Mouse (Mus musculus): Measurements from ENCODE around the gene Nkg7. TPM values are rescaled to one million over a fixed set of nuclear protein-coding genes. Genes with fewer than 3 reads are reported as not detected.
"Not testable (repeated sequence)": the region's sequence is repeated elsewhere in the genome, so short reads cannot be mapped to it uniquely, and the experiment has no call there.

The Nkg7 gene
- polyA plus RNA-seq (2015; fragmentation: Nextera tagmentation; extraction: Ambion mirVana) = not detected in 2 replicates

DNA sequence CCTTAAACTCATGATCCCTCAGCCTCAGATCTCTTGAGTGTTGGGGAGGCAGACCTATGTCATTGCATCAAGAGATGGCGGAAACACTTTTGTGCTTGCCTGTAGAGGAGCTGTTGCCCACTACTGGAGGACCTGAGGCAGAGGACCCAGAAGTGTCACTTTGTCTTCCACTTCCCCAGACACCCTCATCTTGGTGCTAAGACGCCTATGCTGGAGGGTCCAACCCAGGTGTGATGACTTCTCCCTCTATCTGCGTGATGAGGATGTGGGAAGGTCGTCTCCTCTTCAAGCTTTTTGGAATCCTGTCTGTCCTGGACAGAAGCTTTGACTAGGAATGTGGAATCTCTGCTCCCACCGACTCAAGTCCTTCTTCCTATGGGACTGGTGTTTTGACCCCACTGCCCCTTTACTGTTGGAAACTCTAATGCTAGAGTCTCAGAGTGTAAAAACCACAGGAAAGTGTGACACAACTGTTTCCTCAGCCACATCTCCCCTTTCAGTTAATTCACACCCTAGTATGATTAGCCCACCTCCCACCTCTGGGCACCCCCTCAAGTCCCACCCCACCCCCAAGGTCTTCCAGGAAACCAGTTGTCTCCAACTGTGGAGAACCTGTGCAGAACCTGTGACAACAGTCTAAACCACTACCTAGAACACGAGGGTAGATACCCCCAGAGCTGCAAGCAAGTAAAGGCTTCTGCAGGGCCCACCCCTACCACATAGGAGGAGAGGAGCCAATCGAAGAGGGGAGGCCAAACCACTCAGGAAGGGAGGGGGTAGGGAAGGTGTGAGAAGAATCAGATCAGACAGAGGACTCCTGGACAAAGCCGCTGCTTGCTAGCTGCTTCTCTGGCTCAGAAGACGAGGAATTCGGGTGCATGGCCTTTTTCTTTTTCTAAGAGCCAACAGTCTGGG, at the start of gene Nkg7:
Gene Nkg7 (plus strand): TSS at position 733 of the 915 bp plus-strand sequence.
- H3K27ac ChIP-seq (replicated peaks) = no peak within 1 kb of the TSS
- H3K9ac ChIP-seq = no peak within 1 kb of the TSS
- H3K9me3 ChIP-seq = no peaks in the 10 kb centered on the region
- no peaks in the 10 kb centered on the region for H3K36me3 ChIP-seq
- 86% methylated on average over 10 of the region's 10 CpGs for whole genome bisulfite sequencing
- H3K4me3 ChIP-seq = no peak within 1 kb of the TSS
- no peaks in the 10 kb centered on the region for H3K27me3 ChIP-seq
- H3K4me1 ChIP-seq (replicated peaks) = no peaks in the 10 kb centered on the region
- H3K4me2 ChIP-seq = no peak within 1 kb of the TSS
- no peak for ATAC-seq (ENCODE audit: low FRiP score, low read depth)

DNA sequence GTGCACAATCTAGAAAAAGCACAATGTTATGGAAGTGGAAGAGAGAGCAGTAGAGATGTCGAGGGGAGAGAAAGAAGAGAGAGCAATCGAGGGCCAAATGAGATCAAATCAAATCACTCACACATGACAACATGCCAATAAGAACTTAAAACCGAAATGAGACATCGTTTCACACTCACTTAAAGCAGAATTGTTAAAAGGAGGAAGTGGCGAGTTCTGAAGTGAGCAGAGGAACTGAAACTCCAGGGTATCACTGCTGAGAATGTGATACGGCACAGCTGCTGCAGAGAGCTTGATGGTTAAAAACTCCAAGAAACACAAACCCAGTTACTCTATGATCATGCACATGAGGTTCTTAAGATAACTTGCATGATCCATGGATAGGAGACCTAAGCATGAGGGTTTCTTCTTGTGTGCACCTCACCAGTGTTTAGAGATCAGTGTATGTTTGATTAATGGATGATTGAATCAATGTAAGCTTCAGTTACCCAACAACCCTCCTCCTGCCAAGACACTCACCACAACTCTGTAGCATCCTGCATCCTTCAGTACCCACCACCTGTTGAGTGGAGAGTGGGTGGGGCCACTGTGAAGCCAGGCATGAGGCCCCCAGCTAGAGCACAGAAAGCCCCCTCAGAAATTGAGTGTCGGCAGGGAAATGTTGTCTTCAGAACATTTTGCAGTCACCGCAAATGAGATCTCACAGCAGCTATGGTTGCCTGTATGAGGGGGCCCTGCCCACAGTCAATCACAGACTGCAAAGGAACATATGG, 44.3 kb upstream of the Nkg7 start:
- ATAC-seq (ENCODE audit: low FRiP score, low read depth) = no peak
- no peak overlapping the region for H3K27ac ChIP-seq (replicated peaks)
- no peak overlapping the region for H3K4me3 ChIP-seq
- H3K9ac ChIP-seq = no peak overlapping the region
- 85% methylated on average over 8 of the region's 8 CpGs for WGBS
- no peaks in the 10 kb centered on the region for H3K36me3 ChIP-seq
- H3K4me1 ChIP-seq (replicated peaks) = no peaks in the 10 kb centered on the region
- no peak overlapping the region for H3K4me2 ChIP-seq
- 0 out of 2 replicates have a peak, but pooled peaks cover 4% of the 10 kb centered on the region for H3K9me3 ChIP-seq
- H3K27me3 ChIP-seq = no peaks in the 10 kb centered on the region

DNA sequence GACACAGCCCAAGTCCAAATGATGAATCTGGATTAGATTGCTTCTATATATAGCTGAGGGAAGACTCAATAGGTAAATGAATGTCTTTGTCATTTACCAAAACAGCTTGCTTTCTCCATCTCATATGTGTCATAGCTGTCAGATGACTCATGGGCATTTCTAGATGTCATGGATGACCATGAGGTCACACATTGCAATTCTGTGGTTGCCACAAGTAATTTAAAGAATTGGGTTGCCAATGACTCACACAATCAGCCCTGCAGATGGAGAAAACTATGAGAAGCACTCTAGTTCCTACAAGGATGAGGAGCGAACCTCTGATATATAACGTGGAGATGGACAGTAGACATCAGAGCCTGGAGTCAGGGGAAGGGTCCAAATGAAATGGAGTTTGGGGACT, 37.4 kb upstream of the Nkg7 start:
- Histone ChIP-seq H3K4me2 (no peak overlapping the region), H3K4me1 (replicated peaks) (no peaks in the 10 kb centered on the region), H3K4me3 (no peak overlapping the region), H3K27ac (replicated peaks) (no peak overlapping the region), H3K27me3 (no peaks in the 10 kb centered on the region), H3K36me3 (no peaks in the 10 kb centered on the region), H3K9ac (no peak overlapping the region), H3K9me3 (no peaks in the 10 kb centered on the region)
- 87% methylated on average over 2 of the region's 2 CpGs for WGBS
- no peak for ATAC-seq (ENCODE audit: low FRiP score, low read depth)

DNA sequence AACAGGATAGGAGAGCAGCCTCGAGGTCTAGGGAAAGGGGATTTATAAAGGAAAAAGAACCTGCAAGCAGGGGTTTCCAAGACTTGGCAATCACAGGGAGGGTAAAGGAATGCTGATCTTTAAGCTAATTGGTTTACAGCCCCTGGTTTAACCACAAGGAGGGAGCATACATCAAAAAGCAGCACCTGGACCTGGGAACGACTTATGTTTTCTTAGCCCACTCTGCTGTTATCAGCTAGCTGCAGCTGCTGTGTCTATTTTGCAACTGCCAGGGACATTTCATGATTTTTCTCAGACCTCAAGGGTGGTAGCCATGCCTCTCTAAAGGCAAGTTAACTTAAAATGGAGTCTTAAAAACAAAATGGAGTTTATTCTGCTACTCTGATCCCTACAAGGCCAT, 34.2 kb upstream of the Nkg7 start:
- Histone ChIP-seq H3K9ac (no peak overlapping the region), H3K9me3 (no peaks in the 10 kb centered on the region), H3K27ac (replicated peaks) (no peak overlapping the region), H3K36me3 (no peaks in the 10 kb centered on the region), H3K27me3 (no peaks in the 10 kb centered on the region), H3K4me1 (replicated peaks) (no peaks in the 10 kb centered on the region), H3K4me2 (no peak overlapping the region), H3K4me3 (no peak overlapping the region)
- ATAC-seq (ENCODE audit: low FRiP score, low read depth) = no peak
- 46% methylated on average over 2 of the region's 2 CpGs for WGBS

DNA sequence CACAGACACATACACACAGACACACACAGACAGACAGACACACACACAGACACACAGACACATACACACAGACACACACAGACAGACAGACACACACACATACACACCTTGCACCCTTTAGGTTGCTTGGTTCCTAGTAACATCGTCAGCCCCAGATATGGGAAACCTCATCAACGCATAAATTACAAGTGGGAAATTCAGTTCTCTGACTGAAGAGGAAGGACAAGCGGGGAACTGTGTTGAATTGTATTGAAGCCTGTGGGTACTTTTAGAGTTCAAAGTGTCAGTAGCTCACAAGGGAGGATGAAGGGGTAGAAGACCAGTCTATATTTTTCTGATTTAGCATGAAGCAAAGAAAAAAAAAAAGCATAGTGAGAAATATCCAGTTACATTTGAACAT, 29.3 kb upstream of the Nkg7 start:
- Histone ChIP-seq H3K36me3 (no peaks in the 10 kb centered on the region), H3K9ac (no peak overlapping the region), H3K4me3 (no peak overlapping the region), H3K4me2 (no peak overlapping the region), H3K9me3 (no peaks in the 10 kb centered on the region), H3K4me1 (replicated peaks) (no peaks in the 10 kb centered on the region), H3K27me3 (no peaks in the 10 kb centered on the region), H3K27ac (replicated peaks) (no peak overlapping the region)
- no peak for ATAC-seq (ENCODE audit: low FRiP score, low read depth)
- 87% methylated on average over 3 of the region's 3 CpGs for WGBS

DNA sequence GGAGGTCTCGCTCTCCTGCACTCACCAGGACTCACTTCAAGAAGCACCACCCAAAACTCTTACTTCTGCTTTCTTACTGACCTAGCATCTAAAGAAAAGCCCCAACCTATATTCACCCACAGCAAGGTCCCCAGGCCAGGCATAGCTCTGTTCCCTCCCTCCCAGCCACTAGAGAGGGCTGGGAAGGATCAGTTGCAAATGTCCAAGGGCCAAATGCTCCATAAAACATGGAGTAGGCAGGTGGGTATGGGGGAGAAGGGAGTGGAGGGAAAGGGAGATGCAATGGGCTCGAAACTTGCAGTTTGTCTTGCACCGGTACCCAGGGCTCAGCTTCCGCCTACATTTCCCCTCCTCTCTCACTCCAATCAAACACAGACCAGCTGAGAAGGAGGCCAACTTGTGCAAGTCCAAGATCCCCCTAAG, 28.7 kb upstream of the Nkg7 start, which contains the start of gene Siglecg:
Gene Siglecg (plus strand): TSS at position 74 of the 423 bp plus-strand sequence.
- Histone ChIP-seq H3K27me3 (no peaks in the 10 kb centered on the region), H3K4me3 (no peak within 1 kb of the TSS), H3K9ac (no peak within 1 kb of the TSS), H3K4me1 (replicated peaks) (no peaks in the 10 kb centered on the region), H3K36me3 (no peaks in the 10 kb centered on the region), H3K4me2 (no peak within 1 kb of the TSS), H3K27ac (replicated peaks) (no peak within 1 kb of the TSS), H3K9me3 (no peaks in the 10 kb centered on the region)
- ATAC-seq (ENCODE audit: low FRiP score, low read depth) = no peak
- 81% methylated on average over 4 of the region's 4 CpGs for whole genome bisulfite sequencing

DNA sequence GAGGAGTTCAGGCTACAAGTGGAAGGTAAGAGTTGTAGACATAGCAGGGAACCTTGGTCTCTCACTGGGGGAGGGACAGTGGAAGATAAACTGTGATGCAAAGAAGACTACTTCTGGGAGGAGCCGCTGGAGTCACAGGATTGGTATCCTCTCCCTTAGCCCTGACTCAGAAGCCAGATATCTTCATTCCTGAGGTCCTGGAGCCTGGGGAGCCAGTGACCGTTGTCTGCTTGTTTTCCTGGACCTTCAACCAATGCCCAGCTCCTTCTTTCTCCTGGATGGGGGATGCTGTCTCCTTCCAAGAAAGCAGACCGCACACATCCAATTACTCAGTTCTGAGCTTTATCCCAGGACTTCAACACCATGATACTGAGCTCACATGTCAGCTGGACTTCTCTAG, 27.8 kb upstream of the Nkg7 start:
- Histone ChIP-seq H3K4me3 (no peak overlapping the region), H3K4me2 (no peak overlapping the region), H3K4me1 (replicated peaks) (no peaks in the 10 kb centered on the region), H3K9me3 (no peaks in the 10 kb centered on the region), H3K27me3 (no peaks in the 10 kb centered on the region), H3K27ac (replicated peaks) (no peak overlapping the region), H3K9ac (no peak overlapping the region), H3K36me3 (no peaks in the 10 kb centered on the region)
- 86% methylated on average over 3 of the region's 3 CpGs for WGBS
- ATAC-seq (ENCODE audit: low FRiP score, low read depth) = no peak

DNA sequence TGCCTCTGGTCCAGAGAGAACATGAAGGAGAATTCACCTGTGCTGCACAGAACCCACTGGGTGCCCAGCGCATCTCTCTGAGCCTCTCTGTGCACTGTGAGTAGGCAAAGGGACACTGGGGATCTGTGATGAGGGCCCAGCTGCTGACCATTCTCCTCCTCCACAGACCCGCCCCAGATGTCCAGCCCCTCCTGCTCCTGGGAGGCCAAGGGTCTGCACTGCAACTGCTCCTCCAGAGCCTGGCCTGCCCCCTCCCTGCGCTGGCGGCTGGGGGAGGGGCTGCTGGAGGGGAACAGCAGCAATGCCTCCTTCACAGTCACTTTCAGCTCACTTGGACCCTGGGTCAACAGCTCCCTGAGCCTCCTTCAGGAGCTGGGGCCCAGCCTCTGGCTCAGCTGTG, 25.1 kb upstream of the Nkg7 start:
- not testable (repeated sequence) for H3K4me3 ChIP-seq; H3K4me2 ChIP-seq; H3K27ac ChIP-seq (replicated peaks); H3K27me3 ChIP-seq; H3K9me3 ChIP-seq; H3K4me1 ChIP-seq (replicated peaks); ATAC-seq (ENCODE audit: low FRiP score, low read depth); H3K9ac ChIP-seq; H3K36me3 ChIP-seq
- 35% methylated on average over 4 of the region's 4 CpGs for WGBS

DNA sequence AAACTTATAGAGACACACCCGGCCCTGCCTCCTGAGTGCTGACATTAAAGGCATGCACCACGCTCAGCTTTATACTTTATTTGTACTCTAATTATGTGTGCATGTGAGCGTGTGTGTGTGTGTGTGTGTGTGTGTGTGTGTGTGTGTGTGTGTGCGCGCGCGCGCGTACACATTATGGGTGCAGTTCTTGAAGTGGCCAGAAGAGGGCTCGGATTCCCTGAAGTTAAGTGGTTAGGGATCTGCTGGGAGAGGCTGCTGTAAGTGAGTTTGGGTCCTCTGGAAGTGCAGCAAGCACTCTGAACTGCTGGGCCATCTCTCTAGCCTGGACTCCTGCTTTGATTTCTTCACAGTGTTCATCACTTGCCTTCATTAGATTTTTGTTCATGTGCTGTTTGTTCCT, 19.6 kb upstream of the Nkg7 start:
- Histone ChIP-seq H3K4me3 (no peak overlapping the region), H3K4me1 (replicated peaks) (no peaks in the 10 kb centered on the region), H3K36me3 (no peaks in the 10 kb centered on the region), H3K4me2 (no peak overlapping the region), H3K9me3 (no peaks in the 10 kb centered on the region), H3K27ac (replicated peaks) (no peak overlapping the region), H3K9ac (no peak overlapping the region), H3K27me3 (no peaks in the 10 kb centered on the region)
- no peak for ATAC-seq (ENCODE audit: low FRiP score, low read depth)
- 79% methylated on average over 10 of the region's 10 CpGs for WGBS

DNA sequence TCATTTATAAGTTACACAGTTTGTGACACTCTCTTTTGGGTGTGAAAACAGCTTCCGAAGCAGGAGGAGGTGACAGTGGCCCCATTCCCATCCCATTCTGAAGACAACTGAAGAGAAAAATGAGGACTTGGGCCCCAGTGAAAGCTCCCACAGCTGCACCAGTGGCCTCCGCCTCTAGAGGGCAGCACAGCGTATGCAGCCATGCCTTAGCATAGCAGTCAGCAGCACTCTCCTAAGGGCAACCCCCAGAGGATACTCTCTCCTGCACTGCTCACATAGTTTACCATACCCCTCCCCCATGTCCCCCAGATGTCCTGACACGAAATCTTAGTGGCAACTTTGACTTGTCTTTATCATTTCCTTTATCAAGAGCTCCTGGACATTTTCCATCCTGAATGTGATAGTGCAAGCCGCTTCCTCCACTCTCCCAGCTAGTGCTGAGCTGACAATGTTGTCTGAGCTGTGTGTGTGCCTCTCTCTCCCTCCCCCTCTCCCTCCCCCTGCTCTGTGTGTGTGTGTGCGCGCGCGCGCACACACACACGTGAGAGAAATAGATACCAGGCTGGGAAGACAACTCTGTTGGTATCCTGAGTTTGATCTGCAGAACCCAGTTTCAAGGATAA, 13.8 kb upstream of the Nkg7 start:
- peak; percentile 94 for ATAC-seq (ENCODE audit: low FRiP score, low read depth)
- Histone ChIP-seq H3K9me3 (no peaks in the 10 kb centered on the region), H3K4me3 (0 out of 2 replicates have a peak overlapping the region, but pooled peaks have one; percentile 5), H3K27ac (replicated peaks) (no peak overlapping the region), H3K36me3 (no peaks in the 10 kb centered on the region), H3K27me3 (no peaks in the 10 kb centered on the region), H3K4me1 (replicated peaks) (peaks cover 5% of the 10 kb centered on the region), H3K9ac (no peak overlapping the region), H3K4me2 (peak overlapping the region; percentile 36)
- 18% methylated on average over 11 of the region's 11 CpGs for WGBS

DNA sequence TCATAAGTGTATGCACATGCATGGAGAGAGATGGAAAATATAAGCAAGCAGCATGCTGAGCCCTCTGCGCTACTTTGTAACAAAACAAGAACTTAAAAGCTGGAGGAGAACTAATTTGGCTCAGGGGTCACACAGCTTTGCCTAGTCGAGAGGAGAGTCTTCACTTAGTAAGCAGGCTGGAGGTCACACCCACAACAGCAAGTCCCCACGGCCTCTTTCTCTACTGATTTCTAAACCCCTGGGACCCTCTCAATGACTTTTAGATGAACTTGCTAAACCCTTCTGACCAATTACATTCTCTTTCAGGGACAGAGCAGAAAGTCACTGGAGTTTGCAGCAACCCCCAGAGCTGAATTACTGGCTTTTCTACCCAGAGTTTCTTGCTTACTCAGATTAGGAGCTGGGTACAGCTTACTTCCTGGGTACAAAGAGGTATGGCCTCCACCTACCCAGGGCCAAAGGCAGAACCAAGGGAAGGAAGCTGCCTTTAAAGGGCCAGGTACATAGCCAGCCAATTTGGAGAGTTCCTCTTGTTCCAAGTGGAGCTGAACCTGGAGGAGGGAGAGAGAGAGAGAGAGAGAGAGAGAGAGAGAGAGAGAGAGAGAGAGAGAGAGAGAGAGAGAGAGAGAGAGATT, 12.8 kb upstream of the Nkg7 start:
- 70% methylated on average over 3 of the region's 3 CpGs for WGBS
- H3K27me3 ChIP-seq = no peaks in the 10 kb centered on the region
- no peak for ATAC-seq (ENCODE audit: low FRiP score, low read depth)
- no peak overlapping the region for H3K4me3 ChIP-seq
- H3K27ac ChIP-seq (replicated peaks) = no peak overlapping the region
- no peaks in the 10 kb centered on the region for H3K9me3 ChIP-seq
- peaks cover 5% of the 10 kb centered on the region for H3K4me1 ChIP-seq (replicated peaks)
- H3K36me3 ChIP-seq = no peaks in the 10 kb centered on the region
- H3K4me2 ChIP-seq = no peak overlapping the region
- no peak overlapping the region for H3K9ac ChIP-seq
